Mouse (Mus musculus): ENCODE results near the gene Trabd2b. TPM values are rescaled to one million over a fixed set of nuclear protein-coding genes. Genes with fewer than 3 reads are reported as not detected.
A peak's percentile ranks its signal among the peaks of the same experiment; 100 is the strongest.

The Trabd2b gene
- 1.1 and 1.3 TPM in 2 replicates for polyA plus RNA-seq (2014; fragmentation: Nextera tagmentation; extraction: Ambion mirVana)

- Histone ChIP-seq H3K36me3 (ENCODE audit: control insufficient read depth, insufficient read depth, low read length) (no peaks in the 10 kb centered on the region), H3K9me3 (ENCODE audit: control insufficient read depth, low read length) (no peaks in the 10 kb centered on the region), H3K4me3 (ENCODE audit: low read depth, low read length) (peak within 1 kb of the TSS; percentile 66), H3K27ac (ENCODE audit: low read depth, low read length) (peak within 1 kb of the TSS; percentile 64), H3K9ac (ENCODE audit: low read depth, low read length) (peak within 1 kb of the TSS; percentile 51; the same call in 1 of the 2 replicates), H3K27me3 (replicated peaks; ENCODE audit: control insufficient read depth, insufficient read depth, low read length) (peaks cover 38% of the 10 kb centered on the region), H3K4me2 (peak within 1 kb of the TSS; percentile 85), H3K4me1 (replicated peaks; ENCODE audit: control insufficient read depth, insufficient read depth, low read length) (0 out of 2 replicates have a peak, but pooled peaks cover 2% of the 10 kb centered on the region)
- WGBS: 2% methylated on average over 56 of the region's 61 CpGs
- DNase-seq (ENCODE audit: low spot score) (peak; percentile 39), ATAC-seq (replicated peaks; ENCODE audit: low FRiP score) (peak; percentile 43)
These were observed at the start of gene Trabd2b for GRCm38 (mm10) chr4:114406355-114407101. Gene Trabd2b (plus strand): TSS chr4:114406724.

GRCm38 (mm10) chr4:114357420-114357819 is 49.1 kb upstream of the Trabd2b start:
- Histone ChIP-seq H3K4me2 (no peak overlapping the region), H3K4me3 (ENCODE audit: low read depth, low read length) (no peak overlapping the region)

GRCm38 (mm10) chr4:114358874-114359273 is 47.6 kb upstream of the Trabd2b start:
- no peak overlapping the region for H3K4me3 ChIP-seq (ENCODE audit: low read depth, low read length)
- no peaks in the 10 kb centered on the region for H3K9me3 ChIP-seq (ENCODE audit: control insufficient read depth, low read length)
- H3K4me2 ChIP-seq: no peak overlapping the region
- H3K27ac ChIP-seq (ENCODE audit: low read depth, low read length): no peak overlapping the region
- no peak for DNase-seq (ENCODE audit: low spot score)
- WGBS: 39% methylated on average over 2 of the region's 2 CpGs
- H3K4me1 ChIP-seq (replicated peaks; ENCODE audit: control insufficient read depth, insufficient read depth, low read length): no peaks in the 10 kb centered on the region; the same call in 1 of the 2 replicates
- no peak for ATAC-seq (replicated peaks; ENCODE audit: low FRiP score)
- no peaks in the 10 kb centered on the region for H3K36me3 ChIP-seq (ENCODE audit: control insufficient read depth, insufficient read depth, low read length)
- no peak overlapping the region for H3K9ac ChIP-seq (ENCODE audit: low read depth, low read length)
- no peaks in the 10 kb centered on the region for H3K27me3 ChIP-seq (replicated peaks; ENCODE audit: control insufficient read depth, insufficient read depth, low read length)

More at GRCm38 (mm10) chr4:114357420-114357819, 49.1 kb upstream of the Trabd2b start:
- ATAC-seq (replicated peaks; ENCODE audit: low FRiP score) (peak; percentile 36), DNase-seq (ENCODE audit: low spot score) (no peak)
- no peak overlapping the region for H3K9ac ChIP-seq (ENCODE audit: low read depth, low read length)
- 11% methylated on average over 4 of the region's 4 CpGs for WGBS
- no peaks in the 10 kb centered on the region for H3K9me3 ChIP-seq (ENCODE audit: control insufficient read depth, low read length)
- H3K27me3 ChIP-seq (replicated peaks; ENCODE audit: control insufficient read depth, insufficient read depth, low read length): no peaks in the 10 kb centered on the region
- no peaks in the 10 kb centered on the region for H3K36me3 ChIP-seq (ENCODE audit: control insufficient read depth, insufficient read depth, low read length)
- no peaks in the 10 kb centered on the region; the same call in 1 of the 2 replicates for H3K4me1 ChIP-seq (replicated peaks; ENCODE audit: control insufficient read depth, insufficient read depth, low read length)
- no peak overlapping the region for H3K27ac ChIP-seq (ENCODE audit: low read depth, low read length)

GRCm38 (mm10) chr4:114359818-114360217 is 46.7 kb upstream of the Trabd2b start:
- no peak overlapping the region for H3K4me3 ChIP-seq (ENCODE audit: low read depth, low read length)
- no peaks in the 10 kb centered on the region; the same call in 1 of the 2 replicates for H3K4me1 ChIP-seq (replicated peaks; ENCODE audit: control insufficient read depth, insufficient read depth, low read length)
- no peaks in the 10 kb centered on the region for H3K27me3 ChIP-seq (replicated peaks; ENCODE audit: control insufficient read depth, insufficient read depth, low read length)
- no peaks in the 10 kb centered on the region for H3K36me3 ChIP-seq (ENCODE audit: control insufficient read depth, insufficient read depth, low read length)
- no peak overlapping the region for H3K27ac ChIP-seq (ENCODE audit: low read depth, low read length)
- H3K4me2 ChIP-seq: no peak overlapping the region
- ATAC-seq (replicated peaks; ENCODE audit: low FRiP score) (no peak), DNase-seq (ENCODE audit: low spot score) (no peak)
- WGBS: 80% methylated on average over 1 of the region's 1 CpGs
- H3K9me3 ChIP-seq (ENCODE audit: control insufficient read depth, low read length): no peaks in the 10 kb centered on the region
- H3K9ac ChIP-seq (ENCODE audit: low read depth, low read length): no peak overlapping the region

- no peaks in the 10 kb centered on the region for H3K9me3 ChIP-seq (ENCODE audit: control insufficient read depth, low read length)
- H3K9ac ChIP-seq (ENCODE audit: low read depth, low read length): no peak overlapping the region
- no peaks in the 10 kb centered on the region; the same call in 1 of the 2 replicates for H3K4me1 ChIP-seq (replicated peaks; ENCODE audit: control insufficient read depth, insufficient read depth, low read length)
- DNase-seq (ENCODE audit: low spot score) (no peak), ATAC-seq (replicated peaks; ENCODE audit: low FRiP score) (no peak)
- H3K36me3 ChIP-seq (ENCODE audit: control insufficient read depth, insufficient read depth, low read length): no peaks in the 10 kb centered on the region
- no peak overlapping the region for H3K4me3 ChIP-seq (ENCODE audit: low read depth, low read length)
- WGBS: 79% methylated on average over 2 of the region's 2 CpGs
- H3K27me3 ChIP-seq (replicated peaks; ENCODE audit: control insufficient read depth, insufficient read depth, low read length): no peaks in the 10 kb centered on the region
- H3K4me2 ChIP-seq: no peak overlapping the region
- no peak overlapping the region for H3K27ac ChIP-seq (ENCODE audit: low read depth, low read length)
These were observed 45.2 kb upstream of the Trabd2b start for GRCm38 (mm10) chr4:114361336-114361735.

GRCm38 (mm10) chr4:114365000-114365399 is 41.5 kb upstream of the Trabd2b start:
- no peaks in the 10 kb centered on the region for H3K36me3 ChIP-seq (ENCODE audit: control insufficient read depth, insufficient read depth, low read length)
- 56% methylated on average over 4 of the region's 4 CpGs for WGBS
- H3K9me3 ChIP-seq (ENCODE audit: control insufficient read depth, low read length): no peaks in the 10 kb centered on the region
- no peak overlapping the region for H3K27ac ChIP-seq (ENCODE audit: low read depth, low read length)
- H3K4me3 ChIP-seq (ENCODE audit: low read depth, low read length): no peak overlapping the region
- no peaks in the 10 kb centered on the region for H3K4me1 ChIP-seq (replicated peaks; ENCODE audit: control insufficient read depth, insufficient read depth, low read length)
- no peak overlapping the region for H3K4me2 ChIP-seq
- DNase-seq (ENCODE audit: low spot score) (no peak), ATAC-seq (replicated peaks; ENCODE audit: low FRiP score) (no peak)
- H3K27me3 ChIP-seq (replicated peaks; ENCODE audit: control insufficient read depth, insufficient read depth, low read length): no peaks in the 10 kb centered on the region
- H3K9ac ChIP-seq (ENCODE audit: low read depth, low read length): no peak overlapping the region

- Histone ChIP-seq H3K36me3 (ENCODE audit: control insufficient read depth, insufficient read depth, low read length) (no peaks in the 10 kb centered on the region), H3K9me3 (ENCODE audit: control insufficient read depth, low read length) (no peaks in the 10 kb centered on the region), H3K27ac (ENCODE audit: low read depth, low read length) (no peak overlapping the region), H3K4me1 (replicated peaks; ENCODE audit: control insufficient read depth, insufficient read depth, low read length) (no peaks in the 10 kb centered on the region), H3K4me3 (ENCODE audit: low read depth, low read length) (no peak overlapping the region), H3K27me3 (replicated peaks; ENCODE audit: control insufficient read depth, insufficient read depth, low read length) (no peaks in the 10 kb centered on the region), H3K9ac (ENCODE audit: low read depth, low read length) (no peak overlapping the region), H3K4me2 (no peak overlapping the region)
- ATAC-seq (replicated peaks; ENCODE audit: low FRiP score) (no peak), DNase-seq (ENCODE audit: low spot score) (no peak)
These were observed 40.9 kb upstream of the Trabd2b start for GRCm38 (mm10) chr4:114365595-114365994.

- 68% methylated on average over 2 of the region's 2 CpGs for WGBS
- no peaks in the 10 kb centered on the region for H3K9me3 ChIP-seq (ENCODE audit: control insufficient read depth, low read length)
- no peak for ATAC-seq (replicated peaks; ENCODE audit: low FRiP score)
- no peaks in the 10 kb centered on the region for H3K27me3 ChIP-seq (replicated peaks; ENCODE audit: control insufficient read depth, insufficient read depth, low read length)
- H3K36me3 ChIP-seq (ENCODE audit: control insufficient read depth, insufficient read depth, low read length): no peaks in the 10 kb centered on the region
- no peak overlapping the region for H3K4me2 ChIP-seq
- H3K9ac ChIP-seq (ENCODE audit: low read depth, low read length): no peak overlapping the region
- no peaks in the 10 kb centered on the region for H3K4me1 ChIP-seq (replicated peaks; ENCODE audit: control insufficient read depth, insufficient read depth, low read length)
- H3K27ac ChIP-seq (ENCODE audit: low read depth, low read length): no peak overlapping the region
- no peak overlapping the region for H3K4me3 ChIP-seq (ENCODE audit: low read depth, low read length)
- DNase-seq (ENCODE audit: low spot score): peak; percentile 1
These were observed 39.5 kb upstream of the Trabd2b start for GRCm38 (mm10) chr4:114367005-114367404.

- ATAC-seq (replicated peaks; ENCODE audit: low FRiP score) (no peak), DNase-seq (ENCODE audit: low spot score) (no peak)
- no peaks in the 10 kb centered on the region for H3K27me3 ChIP-seq (replicated peaks; ENCODE audit: control insufficient read depth, insufficient read depth, low read length)
- no peak overlapping the region for H3K27ac ChIP-seq (ENCODE audit: low read depth, low read length)
- H3K36me3 ChIP-seq (ENCODE audit: control insufficient read depth, insufficient read depth, low read length): no peaks in the 10 kb centered on the region
- no peak overlapping the region for H3K4me3 ChIP-seq (ENCODE audit: low read depth, low read length)
- 53% methylated on average over 7 of the region's 7 CpGs for WGBS
- no peak overlapping the region for H3K9ac ChIP-seq (ENCODE audit: low read depth, low read length)
- H3K9me3 ChIP-seq (ENCODE audit: control insufficient read depth, low read length): no peaks in the 10 kb centered on the region
- H3K4me1 ChIP-seq (replicated peaks; ENCODE audit: control insufficient read depth, insufficient read depth, low read length): no peaks in the 10 kb centered on the region
- no peak overlapping the region for H3K4me2 ChIP-seq
These were observed 38.7 kb upstream of the Trabd2b start for GRCm38 (mm10) chr4:114367840-114368239.
